Mouse (Mus musculus): ENCODE data around the gene Kcnh4.

DNA sequence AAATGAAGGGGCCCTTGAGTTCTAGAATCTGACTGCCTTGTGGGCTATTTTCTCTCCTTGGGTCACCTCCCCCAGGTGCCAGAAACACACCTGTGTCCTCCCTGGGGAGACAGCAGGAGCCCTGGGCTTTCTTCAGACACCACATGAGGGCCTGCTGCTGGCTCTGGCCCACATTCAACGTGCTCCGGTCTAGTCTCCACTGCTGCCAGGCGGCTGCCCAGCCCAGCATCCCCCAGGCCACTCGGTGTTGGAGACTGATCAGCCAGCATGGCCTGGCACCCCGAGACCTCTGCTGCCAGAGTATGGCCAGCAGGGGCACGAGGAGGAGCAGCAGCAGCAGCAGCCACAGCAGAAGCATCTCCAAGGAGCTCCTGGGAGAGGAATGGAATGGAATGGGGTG lies 10.2 kb upstream of the Kcnh4 start:
- TF ChIP-seq POLR2AphosphoS2 (IDR thresholded peaks at IDR 0.05; ENCODE audit: insufficient read length, low read depth) = no peak
- no peak for TF ChIP-seq POLR2A (IDR thresholded peaks at IDR 0.05; ENCODE audit: insufficient read length, low read depth)
- no peak for TF ChIP-seq USF1 (IDR thresholded peaks at IDR 0.05; ENCODE audit: low read depth)
- TF ChIP-seq E2F4 (IDR thresholded peaks at IDR 0.05; ENCODE audit: insufficient read depth) = no peak
- TF ChIP-seq MAX (IDR thresholded peaks at IDR 0.05; ENCODE audit: low read depth) = no peak
- TF ChIP-seq TCF12 (IDR thresholded peaks at IDR 0.05; ENCODE audit: insufficient read depth, poor library complexity, severe bottlenecking) = no peak
- TF ChIP-seq SRF (IDR thresholded peaks at IDR 0.05; ENCODE audit: control insufficient read depth, insufficient read length, low read depth) = no peak
- TF ChIP-seq MYOG (IDR thresholded peaks at IDR 0.05; ENCODE audit: control insufficient read depth in 1 of 3, insufficient read depth in 1 of 3, insufficient read length in 2 of 3, low read depth in 2 of 3) = no peak
- TF ChIP-seq MYOD1 (IDR thresholded peaks at IDR 0.05; ENCODE audit: control insufficient read depth in 1 of 3, insufficient read length in 2 of 3, low read depth in 2 of 3) = no peak
- no peak for TF ChIP-seq CEBPB (IDR thresholded peaks at IDR 0.05; ENCODE audit: insufficient read depth, poor library complexity, severe bottlenecking)
- TF ChIP-seq TCF3 (IDR thresholded peaks at IDR 0.05; ENCODE audit: insufficient read length, low read depth) = no peak
- no peak for TF ChIP-seq REST (IDR thresholded peaks at IDR 0.05; ENCODE audit: insufficient read depth, insufficient read length)

All from myocyte (in vitro differentiated cells).